Mouse (Mus musculus): ENCODE measurements around the gene Spsb2. TPM values are rescaled to one million over a fixed set of nuclear protein-coding genes. Genes with fewer than 3 reads are reported as not detected.

The Spsb2 gene
- polyA plus RNA-seq, 1 experiment from 2014 or later, result 7.9 TPM

DNA sequence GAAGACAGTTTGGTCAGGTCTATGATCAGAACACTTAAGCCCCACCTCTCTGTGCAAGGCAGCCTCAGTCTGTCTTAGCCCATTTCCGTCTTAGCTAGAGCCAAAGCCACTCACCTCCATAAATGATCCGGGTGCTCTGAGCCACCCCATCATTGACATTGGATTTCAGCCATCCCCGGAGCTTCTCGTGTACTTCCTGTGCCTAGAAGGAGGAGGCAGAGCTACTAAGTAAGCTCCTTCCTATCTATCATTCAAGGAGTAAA, 2.9 kb downstream of the Spsb2 start:
- Histone ChIP-seq H3K36me3 (peaks cover 22% of the 10 kb centered on the region), H3K27ac (replicated peaks) (no peak overlapping the region), H3K4me2 (no peak overlapping the region), H3K4me1 (peaks cover 61% of the 10 kb centered on the region), H3K9me3 (replicated peaks) (no peaks in the 10 kb centered on the region), H3K27me3 (replicated peaks) (no peaks in the 10 kb centered on the region), H3K4me3 (replicated peaks) (no peak overlapping the region), H3K9ac (replicated peaks) (no peak overlapping the region)
- 87% methylated on average over 4 of the region's 4 CpGs for WGBS
- no peak for ATAC-seq (ENCODE audit: low FRiP score)

DNA sequence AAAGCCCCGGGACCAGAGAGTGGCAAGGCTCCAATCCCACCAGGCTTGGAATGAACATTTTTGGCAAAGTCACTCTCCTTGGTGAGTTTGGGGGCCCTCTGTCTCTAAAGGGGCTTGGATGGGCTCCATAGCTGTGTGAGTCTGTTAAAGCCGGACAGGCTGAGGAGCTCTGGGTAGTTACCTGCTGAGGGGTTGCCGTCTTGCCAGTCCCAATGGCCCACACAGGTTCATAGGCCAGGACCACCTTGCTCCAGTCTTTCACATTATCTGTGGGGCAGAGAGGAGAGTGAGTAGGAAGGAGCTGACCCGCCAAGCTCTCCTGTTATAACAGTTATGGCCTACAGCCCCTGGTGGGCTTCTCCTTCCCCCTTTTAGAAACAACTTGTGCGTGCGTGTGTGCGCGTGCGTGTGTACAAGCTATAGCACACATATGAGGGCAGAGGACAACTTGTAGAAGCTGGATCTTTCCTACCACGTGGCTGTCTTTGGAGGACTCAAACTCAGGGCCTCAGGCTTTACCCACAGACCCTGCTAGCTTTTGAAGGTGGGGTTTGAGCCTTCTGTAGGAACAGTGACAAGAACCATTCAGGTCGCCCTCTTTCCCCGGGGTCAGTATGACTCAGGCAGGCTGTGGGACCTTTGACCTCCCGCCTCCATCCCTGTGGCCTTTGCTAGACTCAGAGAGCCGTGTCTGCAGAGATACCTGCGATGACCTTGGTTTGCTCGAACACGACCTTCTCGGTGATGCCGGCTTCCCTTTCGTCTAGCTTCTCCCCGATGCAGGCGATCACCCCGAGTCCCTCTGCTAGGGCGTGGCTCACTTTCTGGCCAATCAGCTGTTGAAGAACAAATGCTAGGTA, 3.5 kb downstream of the Spsb2 start:
- Histone ChIP-seq H3K4me2 (peak overlapping the region; percentile 79), H3K4me1 (peaks cover 57% of the 10 kb centered on the region), H3K9ac (replicated peaks) (no peak overlapping the region; the same call in 1 of the 2 replicates), H3K4me3 (replicated peaks) (peak overlapping the region; percentile 61), H3K27ac (replicated peaks) (no peak overlapping the region), H3K36me3 (peaks cover 28% of the 10 kb centered on the region), H3K27me3 (replicated peaks) (no peaks in the 10 kb centered on the region), H3K9me3 (replicated peaks) (no peaks in the 10 kb centered on the region)
- 88% methylated on average over 24 of the region's 24 CpGs for WGBS
- no peak for ATAC-seq (ENCODE audit: low FRiP score)

DNA sequence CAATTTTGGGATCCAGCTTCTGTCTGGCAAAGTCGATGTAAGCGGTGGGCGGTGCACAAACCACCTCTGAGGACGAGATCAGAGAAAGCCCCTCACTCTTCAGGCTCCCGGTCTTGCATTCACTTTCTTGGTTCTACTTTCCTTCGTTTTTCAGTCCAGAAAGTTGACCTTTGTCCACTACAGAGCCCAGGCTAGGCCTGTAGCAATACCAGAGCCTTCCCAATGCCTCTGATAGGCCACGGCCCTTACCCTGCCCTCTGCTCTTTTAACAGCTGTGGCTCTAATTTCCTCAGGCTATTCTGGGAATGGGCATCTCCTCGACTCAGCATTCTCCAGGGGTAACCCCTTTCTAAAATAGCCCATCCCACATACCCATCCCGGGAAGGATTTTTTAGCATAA, 4.4 kb downstream of the Spsb2 start:
- H3K36me3 ChIP-seq, result peaks cover 37% of the 10 kb centered on the region
- WGBS, result 21% methylated on average over 9 of the region's 9 CpGs
- no peaks in the 10 kb centered on the region for H3K9me3 ChIP-seq (replicated peaks)
- no peak for ATAC-seq (ENCODE audit: low FRiP score)
- H3K27me3 ChIP-seq (replicated peaks), result no peaks in the 10 kb centered on the region
- H3K4me2 ChIP-seq, result peak overlapping the region; percentile 79
- peak overlapping the region; percentile 61 for H3K4me3 ChIP-seq (replicated peaks)
- H3K9ac ChIP-seq (replicated peaks), result peak overlapping the region; percentile 84
- peak overlapping the region; percentile 89 for H3K27ac ChIP-seq (replicated peaks)
- H3K4me1 ChIP-seq, result peaks cover 57% of the 10 kb centered on the region

- peak overlapping the region; percentile 84 for H3K9ac ChIP-seq (replicated peaks)
- under 1% methylated on average over 18 of the region's 18 CpGs for WGBS
- H3K27ac ChIP-seq (replicated peaks), result peak overlapping the region; percentile 89
These were observed 5.0 kb downstream of the Spsb2 start for GRCm38 (mm10) chr6:124813496-124813895.

DNA sequence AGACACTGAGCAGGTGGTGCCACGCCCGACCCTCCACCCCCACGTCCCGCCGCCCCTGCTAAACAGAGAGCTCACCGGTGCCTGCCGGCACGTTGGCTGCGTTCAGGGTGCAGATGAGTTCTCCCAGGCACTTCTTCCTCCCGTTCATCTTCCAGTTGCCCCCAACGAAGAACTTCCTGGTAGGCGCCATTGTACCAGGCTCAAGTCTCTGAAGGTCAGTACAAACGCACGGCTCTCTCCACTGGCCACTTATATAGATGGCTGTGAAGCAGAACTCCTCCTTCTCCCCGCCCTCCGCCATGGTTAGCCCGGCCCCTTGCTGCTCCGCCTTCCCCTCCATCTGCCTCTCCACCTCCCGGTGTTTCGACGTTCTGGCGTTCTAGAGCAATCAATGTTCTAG, 5.5 kb downstream of the Spsb2 start, which contains the start of gene Tpi1:
Tpi1 (minus strand) TSS at position 364 of the 400 bp plus-strand sequence.
- H3K4me2 ChIP-seq, result peak within 1 kb of the TSS; percentile 79
- WGBS, result under 1% methylated on average over 22 of the region's 22 CpGs
- H3K27me3 ChIP-seq (replicated peaks), result no peaks in the 10 kb centered on the region
- no peaks in the 10 kb centered on the region for H3K9me3 ChIP-seq (replicated peaks)
- peak within 1 kb of the TSS; percentile 84 for H3K9ac ChIP-seq (replicated peaks)
- peaks cover 48% of the 10 kb centered on the region for H3K36me3 ChIP-seq
- peak within 1 kb of the TSS; percentile 61 for H3K4me3 ChIP-seq (replicated peaks)
- H3K4me1 ChIP-seq, result peaks cover 46% of the 10 kb centered on the region
- ATAC-seq (ENCODE audit: low FRiP score), result peak; percentile 90
- peak within 1 kb of the TSS; percentile 89 for H3K27ac ChIP-seq (replicated peaks)

More at GRCm38 (mm10) chr6:124813496-124813895, 5.0 kb downstream of the Spsb2 start:
- peak overlapping the region; percentile 79 for H3K4me2 ChIP-seq
- peak; percentile 87 for ATAC-seq (ENCODE audit: low FRiP score)
- peak overlapping the region; percentile 61 for H3K4me3 ChIP-seq (replicated peaks)
- no peaks in the 10 kb centered on the region for H3K9me3 ChIP-seq (replicated peaks)
- peaks cover 50% of the 10 kb centered on the region for H3K4me1 ChIP-seq
- H3K27me3 ChIP-seq (replicated peaks), result no peaks in the 10 kb centered on the region
- peaks cover 43% of the 10 kb centered on the region for H3K36me3 ChIP-seq

DNA sequence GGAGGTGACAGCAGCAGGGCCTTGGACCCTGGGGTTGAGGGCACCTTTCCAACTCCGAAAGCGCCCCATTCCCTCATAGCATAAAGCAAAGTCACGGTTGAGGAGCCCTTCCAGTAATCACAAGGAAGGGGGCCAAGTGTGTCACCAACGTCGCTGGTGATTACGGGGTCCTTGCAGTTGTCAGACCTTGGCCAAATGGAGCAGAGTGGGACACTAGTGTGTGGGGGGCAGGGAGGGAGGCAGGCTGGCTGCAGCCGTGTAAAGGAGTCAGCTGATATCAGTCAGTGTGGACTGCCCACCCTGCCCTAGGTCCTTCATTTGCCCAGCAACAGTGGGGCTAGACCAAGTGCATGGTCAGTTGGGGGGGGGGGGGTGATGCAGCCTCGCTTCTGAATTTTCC, 6.0 kb downstream of the Spsb2 start:
- Histone ChIP-seq H3K27me3 (replicated peaks) (no peaks in the 10 kb centered on the region), H3K4me1 (peaks cover 41% of the 10 kb centered on the region), H3K9me3 (replicated peaks) (no peaks in the 10 kb centered on the region), H3K27ac (replicated peaks) (peak overlapping the region; percentile 89), H3K9ac (replicated peaks) (peak overlapping the region; percentile 84; the same call in 1 of the 2 replicates), H3K36me3 (peaks cover 53% of the 10 kb centered on the region), H3K4me2 (peak overlapping the region; percentile 79), H3K4me3 (replicated peaks) (peak overlapping the region; percentile 61)
- 42% methylated on average over 8 of the region's 8 CpGs for WGBS
- ATAC-seq (ENCODE audit: low FRiP score), result peak; percentile 49

GRCm38 (mm10) chr6:124814858-124815774, 6.7 kb downstream of the Spsb2 start:
- no peak for ATAC-seq (ENCODE audit: low FRiP score)
- H3K36me3 ChIP-seq, result peaks cover 60% of the 10 kb centered on the region
- H3K9ac ChIP-seq (replicated peaks), result no peak overlapping the region
- H3K4me2 ChIP-seq, result peak overlapping the region; percentile 79
- H3K4me1 ChIP-seq, result peaks cover 34% of the 10 kb centered on the region
- no peak overlapping the region for H3K4me3 ChIP-seq (replicated peaks)
- no peaks in the 10 kb centered on the region for H3K27me3 ChIP-seq (replicated peaks)
- no peaks in the 10 kb centered on the region for H3K9me3 ChIP-seq (replicated peaks)
- H3K27ac ChIP-seq (replicated peaks), result peak overlapping the region; percentile 89; the same call in 1 of the 2 replicates
- 65% methylated on average over 8 of the region's 9 CpGs for WGBS

GRCm38 (mm10) chr6:124816611-124817010, 8.2 kb downstream of the Spsb2 start:
- H3K4me2 ChIP-seq, result no peak overlapping the region
- H3K9me3 ChIP-seq (replicated peaks), result no peaks in the 10 kb centered on the region
- H3K4me1 ChIP-seq, result peaks cover 29% of the 10 kb centered on the region
- H3K9ac ChIP-seq (replicated peaks), result no peak overlapping the region
- WGBS, result 95% methylated on average over 4 of the region's 4 CpGs
- no peak for ATAC-seq (ENCODE audit: low FRiP score)
- no peaks in the 10 kb centered on the region for H3K27me3 ChIP-seq (replicated peaks)
- H3K4me3 ChIP-seq (replicated peaks), result no peak overlapping the region
- peaks cover 65% of the 10 kb centered on the region for H3K36me3 ChIP-seq
- no peak overlapping the region for H3K27ac ChIP-seq (replicated peaks)

GRCm38 (mm10) chr6:124817125-124817524, 8.7 kb downstream of the Spsb2 start:
- no peaks in the 10 kb centered on the region for H3K27me3 ChIP-seq (replicated peaks)
- H3K4me2 ChIP-seq, result no peak overlapping the region
- H3K36me3 ChIP-seq, result peaks cover 67% of the 10 kb centered on the region
- WGBS, result 95% methylated on average over 11 of the region's 11 CpGs
- no peaks in the 10 kb centered on the region for H3K9me3 ChIP-seq (replicated peaks)
- ATAC-seq (ENCODE audit: low FRiP score), result no peak
- H3K9ac ChIP-seq (replicated peaks), result no peak overlapping the region
- no peak overlapping the region for H3K4me3 ChIP-seq (replicated peaks)
- no peak overlapping the region for H3K27ac ChIP-seq (replicated peaks)
- H3K4me1 ChIP-seq, result peaks cover 24% of the 10 kb centered on the region

DNA sequence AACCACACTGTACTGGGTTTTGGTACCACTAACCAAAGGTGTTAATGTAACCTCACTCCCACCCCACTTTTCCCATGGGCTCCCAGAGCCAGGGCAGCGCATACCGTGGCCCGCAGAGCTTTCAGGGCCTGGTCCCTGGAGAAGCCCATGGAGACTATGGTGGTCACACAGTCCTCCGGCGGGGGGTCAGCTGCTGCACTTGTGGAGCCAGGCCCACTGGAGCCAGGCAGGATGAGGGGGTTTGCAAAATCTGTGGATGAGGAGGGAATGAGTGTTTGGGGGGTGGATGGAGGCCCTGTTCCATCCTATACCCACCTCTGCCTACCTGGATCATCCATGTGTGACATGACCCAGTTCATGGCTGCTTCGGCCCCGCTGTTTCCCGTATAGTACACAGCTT, 9.1 kb downstream of the Spsb2 start:
- H3K27me3 ChIP-seq (replicated peaks), result no peaks in the 10 kb centered on the region
- ATAC-seq (ENCODE audit: low FRiP score), result no peak
- 96% methylated on average over 8 of the region's 8 CpGs for WGBS
- H3K4me2 ChIP-seq, result no peak overlapping the region
- H3K36me3 ChIP-seq, result peaks cover 72% of the 10 kb centered on the region
- H3K9ac ChIP-seq (replicated peaks), result no peak overlapping the region
- H3K4me3 ChIP-seq (replicated peaks), result no peak overlapping the region
- no peak overlapping the region for H3K27ac ChIP-seq (replicated peaks)
- peaks cover 20% of the 10 kb centered on the region for H3K4me1 ChIP-seq
- no peaks in the 10 kb centered on the region for H3K9me3 ChIP-seq (replicated peaks)

DNA sequence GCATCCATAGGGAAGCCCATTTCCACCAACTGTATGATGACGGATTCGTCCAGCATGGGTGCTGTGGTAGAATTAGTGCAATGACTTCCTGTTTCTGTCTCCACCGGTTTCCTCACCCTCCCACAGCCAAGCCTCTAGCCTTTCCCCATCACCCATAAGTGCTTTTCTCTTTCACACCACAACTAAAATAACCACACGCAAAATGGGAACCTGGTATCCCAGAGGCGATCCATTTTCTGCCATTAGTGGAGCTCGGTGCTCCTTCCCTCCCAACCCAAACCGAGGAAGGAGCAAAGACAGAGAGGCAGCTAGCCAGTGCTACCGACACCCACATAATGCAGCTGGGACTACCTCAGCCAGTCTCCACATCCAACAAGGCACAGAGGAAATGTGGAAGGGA, 9.5 kb downstream of the Spsb2 start:
- WGBS, result 91% methylated on average over 8 of the region's 8 CpGs
- H3K27ac ChIP-seq (replicated peaks), result no peak overlapping the region
- H3K36me3 ChIP-seq, result peaks cover 76% of the 10 kb centered on the region
- peaks cover 16% of the 10 kb centered on the region for H3K4me1 ChIP-seq
- no peak overlapping the region for H3K4me3 ChIP-seq (replicated peaks)
- no peaks in the 10 kb centered on the region for H3K9me3 ChIP-seq (replicated peaks)
- no peaks in the 10 kb centered on the region for H3K27me3 ChIP-seq (replicated peaks)
- no peak overlapping the region for H3K9ac ChIP-seq (replicated peaks)
- no peak overlapping the region for H3K4me2 ChIP-seq
- no peak for ATAC-seq (ENCODE audit: low FRiP score)

Measured in neural tube, embryonic 15.5 days (tissue).